Mouse (Mus musculus) embryo, embryonic 11 days (tissue): ENCODE measurements around the gene Phactr2.
A peak's percentile ranks its signal among the peaks of the same experiment; 100 is the strongest.

ENCODE experiments used
- DNase-seq: peaks from one replicate; pipeline ENCODE4 v3.0.0-alpha.2; 2015

The Phactr2 gene

GRCm38 (mm10) chr10:13323806-13324411 is 150.3 kb downstream of the Phactr2 start:
- peak; percentile 90 for DNase-seq

GRCm38 (mm10) chr10:13323139-13323805 is 150.9 kb downstream of the Phactr2 start:
- DNase-seq, result peak; percentile 54

GRCm38 (mm10) chr10:13314999-13315398 is 159.2 kb downstream of the Phactr2 start:
- no peak for DNase-seq

GRCm38 (mm10) chr10:13312576-13312975 is 161.6 kb downstream of the Phactr2 start:
- no peak for DNase-seq

GRCm38 (mm10) chr10:13311612-13312011 is 162.6 kb downstream of the Phactr2 start:
- DNase-seq, result no peak

- no peak for DNase-seq
Measured at GRCm38 (mm10) chr10:13310075-13310474, 164.1 kb downstream of the Phactr2 start.

- DNase-seq, result no peak
Measured at GRCm38 (mm10) chr10:13304641-13305241, 169.5 kb downstream of the Phactr2 start.

GRCm38 (mm10) chr10:13303271-13304265 is 170.6 kb downstream of the Phactr2 start:
- DNase-seq, result no peak

- no peak for DNase-seq
Measured at GRCm38 (mm10) chr10:13300601-13301000, 173.6 kb downstream of the Phactr2 start.

- DNase-seq, result no peak
Measured at GRCm38 (mm10) chr10:13300196-13300595, 174.0 kb downstream of the Phactr2 start.

GRCm38 (mm10) chr10:13294886-13295285 is 179.3 kb downstream of the Phactr2 start:
- no peak for DNase-seq

GRCm38 (mm10) chr10:13292026-13292425 is 182.2 kb downstream of the Phactr2 start:
- no peak for DNase-seq

- no peak for DNase-seq
Measured at GRCm38 (mm10) chr10:13289252-13289961, 184.8 kb downstream of the Phactr2 start.

GRCm38 (mm10) chr10:13288296-13288695 is 185.9 kb downstream of the Phactr2 start:
- DNase-seq, result no peak

GRCm38 (mm10) chr10:13283441-13283840 is 190.8 kb downstream of the Phactr2 start:
- DNase-seq, result no peak

- no peak for DNase-seq
Measured at GRCm38 (mm10) chr10:13280298-13280853, 193.8 kb downstream of the Phactr2 start.

GRCm38 (mm10) chr10:13276298-13276697 is 197.9 kb downstream of the Phactr2 start:
- no peak for DNase-seq

- no peak for DNase-seq
Measured at GRCm38 (mm10) chr10:13275152-13275551, 199.1 kb downstream of the Phactr2 start.

GRCm38 (mm10) chr10:13274699-13275098 is 199.5 kb downstream of the Phactr2 start:
- no peak for DNase-seq

GRCm38 (mm10) chr10:13273756-13274155 is 200.5 kb downstream of the Phactr2 start:
- DNase-seq, result no peak

- DNase-seq, result no peak
Measured at GRCm38 (mm10) chr10:13271716-13272115, 202.5 kb downstream of the Phactr2 start.

- peak; percentile 11 for DNase-seq
Measured at GRCm38 (mm10) chr10:13271099-13271498, 203.1 kb downstream of the Phactr2 start.
